Mouse (Mus musculus) small intestine, adult 2 months (tissue): ENCODE results near the gene Polr2j.

Experiments used
- CTCF ChIP-seq: fragments of 200-500 bp; IDR thresholded peaks from 2 replicates; pipeline ENCODE4 v1.5.1; 2012; ENCODE audit warnings: low read depth, mild to moderate bottlenecking, control low read depth, inconsistent platforms, low read length, moderate library complexity, mixed read lengths; ENCODE audit not compliant: insufficient replicate concordance, insufficient read length; ENCODE audit errors: extremely low read depth
- POLR2A ChIP-seq: fragments of 200-500 bp; IDR thresholded peaks from 2 replicates; pipeline ENCODE4 v1.6.1; 2012; ENCODE audit warnings: low read depth, mild to moderate bottlenecking, control low read depth, inconsistent platforms, low read length, moderate library complexity

GRCm38 (mm10) chr5:136147704-136148103 lies 31.3 kb downstream of the Polr2j start:
- no peak for TF ChIP-seq POLR2A
- no peak for TF ChIP-seq CTCF
